Mouse (Mus musculus) common myeloid progenitor, adult 5-6 weeks (primary cell): Measurements from ENCODE around the gene Rnls. TPM values are rescaled to one million over a fixed set of nuclear protein-coding genes. Genes with fewer than 3 reads are reported as not detected.

Experiments used
- ATAC-seq: replicated peaks from 2 replicates; pipeline ENCODE4 v1.8.0; 2016; ENCODE audit warnings: low read depth, mild to moderate bottlenecking, moderate TSS enrichment, inconsistent platforms; ENCODE audit not compliant: poor library complexity, severe bottlenecking
- total RNA-seq: library from RNA; stranded (forward); fragments of 200-1000, 187-1606 nt; gene quantifications from 2 replicates; pipeline ENCODE4 v1.2.3, GENCODE M21; 2017

The Rnls gene
- total RNA-seq, 1 experiment from 2014 or later, result 1.9 TPM

- ATAC-seq, result no peak
Observed at GRCm38 (mm10) chr19:33114631-33115295, 277.3 kb downstream of the Rnls start.

- ATAC-seq, result no peak
Observed at GRCm38 (mm10) chr19:33113746-33114145, 278.3 kb downstream of the Rnls start.

- no peak for ATAC-seq
Observed at GRCm38 (mm10) chr19:33110404-33110803, 281.7 kb downstream of the Rnls start.

- ATAC-seq, result peak; percentile 42
Observed at GRCm38 (mm10) chr19:33109941-33110371, 282.1 kb downstream of the Rnls start.

- peak; percentile 40; the same call in 1 of the 2 replicates for ATAC-seq
Observed at GRCm38 (mm10) chr19:33109141-33109540, 283.0 kb downstream of the Rnls start.

- no peak for ATAC-seq
Observed at GRCm38 (mm10) chr19:33103851-33104250, 288.2 kb downstream of the Rnls start.

GRCm38 (mm10) chr19:33102783-33103139, 289.3 kb downstream of the Rnls start:
- ATAC-seq, result no peak

- ATAC-seq, result peak; percentile 49
Observed at GRCm38 (mm10) chr19:33102008-33102782, 289.9 kb downstream of the Rnls start.

- peak; percentile 95 for ATAC-seq
Observed at GRCm38 (mm10) chr19:33101093-33102007, 290.7 kb downstream of the Rnls start.

- no peak for ATAC-seq
Observed at GRCm38 (mm10) chr19:33100598-33100997, 291.5 kb downstream of the Rnls start.

- peak; percentile 2; the same call in 1 of the 2 replicates for ATAC-seq
Observed at GRCm38 (mm10) chr19:33100031-33100430, 292.1 kb downstream of the Rnls start.

- ATAC-seq, result no peak
Observed at GRCm38 (mm10) chr19:33099201-33099788, 292.8 kb downstream of the Rnls start.

GRCm38 (mm10) chr19:33097691-33098090, 294.4 kb downstream of the Rnls start:
- ATAC-seq, result no peak

GRCm38 (mm10) chr19:33096581-33096980, 295.5 kb downstream of the Rnls start:
- ATAC-seq, result no peak

- no peak for ATAC-seq
Observed at GRCm38 (mm10) chr19:33092575-33092974, 299.5 kb downstream of the Rnls start.

GRCm38 (mm10) chr19:33091324-33091723, 300.8 kb downstream of the Rnls start:
- ATAC-seq, result peak; percentile 56; the same call in 1 of the 2 replicates

GRCm38 (mm10) chr19:33088868-33089267, 303.2 kb downstream of the Rnls start:
- no peak for ATAC-seq

GRCm38 (mm10) chr19:33087961-33088360, 304.1 kb downstream of the Rnls start:
- no peak for ATAC-seq
